Mouse (Mus musculus) liver, embryonic 14.5 days (tissue): Measurements from ENCODE around the gene Plekhf1.

Source experiments
- CTCF ChIP-seq: IDR thresholded peaks from 2 replicates; pipeline ENCODE4 v1.5.1; 2016; ENCODE audit warnings: antibody characterized with exemption, low read depth, control low read depth
- EP300 ChIP-seq: IDR thresholded peaks from 2 replicates; pipeline ENCODE4 v1.6.1; 2016; ENCODE audit warnings: antibody characterized with exemption, low read depth

- TF ChIP-seq CTCF (no peak), EP300 (no peak)
Measured at GRCm38 (mm10) chr7:38271511-38271811, 43.6 kb upstream of the Plekhf1 start.
